Mouse (Mus musculus): ENCODE data around the gene Ifrd2.
A peak's percentile ranks its signal among the peaks of the same experiment; 100 is the strongest.

Gene Ifrd2

DNA sequence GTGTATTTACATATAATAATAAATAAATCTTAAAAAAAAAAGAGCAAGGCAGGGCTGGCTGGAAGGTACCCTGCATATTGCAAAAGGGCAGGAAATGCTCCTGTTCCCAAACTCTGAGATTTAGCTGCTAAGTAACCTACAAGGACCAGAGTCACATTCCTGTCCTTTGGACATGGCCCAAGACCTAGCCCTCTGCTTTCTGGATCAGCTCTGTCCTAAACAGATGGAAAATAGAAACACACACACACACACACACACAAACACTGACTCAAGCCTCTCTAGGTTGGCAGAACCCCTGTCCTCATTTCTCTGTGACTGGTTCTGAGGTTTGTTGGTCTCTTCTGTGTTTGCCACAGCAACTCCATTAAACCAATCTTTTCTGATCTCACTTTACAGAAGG lies 33.5 kb downstream of the Ifrd2 start:
- no peak for DNase-seq (ENCODE audit: low spot score in 2 of 2)

DNA sequence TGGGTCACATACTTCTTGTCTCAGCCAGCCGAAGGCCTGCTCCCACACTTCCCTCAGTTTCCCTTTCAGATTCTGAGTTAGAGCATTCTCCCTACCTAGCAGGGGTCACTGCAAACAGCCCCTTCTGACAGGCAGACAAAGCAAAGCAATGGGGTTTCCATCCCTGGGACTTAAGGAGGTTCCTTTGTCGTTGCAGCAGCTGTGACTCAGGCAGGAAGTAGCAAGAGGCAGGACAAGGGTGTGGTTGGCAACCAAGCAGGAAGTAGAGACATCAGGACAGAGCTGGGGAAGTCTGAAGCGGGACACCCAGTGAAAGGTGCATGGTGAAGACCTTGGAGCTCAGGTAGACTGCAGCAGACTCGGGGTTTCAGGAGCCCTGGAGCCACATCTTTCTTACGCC lies 37.1 kb downstream of the Ifrd2 start:
- no peak for DNase-seq (ENCODE audit: low spot score in 2 of 2)

DNA sequence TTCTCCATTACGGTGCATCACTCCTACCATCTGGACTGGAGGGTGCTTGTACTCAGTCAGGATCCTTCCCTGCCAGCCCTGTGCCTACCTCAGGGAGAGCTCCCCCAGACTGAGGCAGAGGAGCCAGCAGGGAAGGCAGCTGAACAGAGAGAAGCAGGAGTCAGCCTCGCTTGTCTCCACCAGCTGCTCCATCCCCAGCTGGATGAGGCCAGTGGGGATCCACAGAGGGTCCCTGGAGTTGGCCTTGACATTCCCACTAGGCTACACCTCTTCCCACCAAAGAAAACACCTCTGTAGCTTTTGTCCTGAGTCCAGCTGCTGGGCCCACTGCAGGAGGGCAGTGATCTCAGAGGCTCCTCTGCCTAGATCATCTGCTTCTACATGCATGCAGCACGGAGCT lies 37.5 kb downstream of the Ifrd2 start:
- DNase-seq (ENCODE audit: low spot score in 2 of 2) = no peak

DNA sequence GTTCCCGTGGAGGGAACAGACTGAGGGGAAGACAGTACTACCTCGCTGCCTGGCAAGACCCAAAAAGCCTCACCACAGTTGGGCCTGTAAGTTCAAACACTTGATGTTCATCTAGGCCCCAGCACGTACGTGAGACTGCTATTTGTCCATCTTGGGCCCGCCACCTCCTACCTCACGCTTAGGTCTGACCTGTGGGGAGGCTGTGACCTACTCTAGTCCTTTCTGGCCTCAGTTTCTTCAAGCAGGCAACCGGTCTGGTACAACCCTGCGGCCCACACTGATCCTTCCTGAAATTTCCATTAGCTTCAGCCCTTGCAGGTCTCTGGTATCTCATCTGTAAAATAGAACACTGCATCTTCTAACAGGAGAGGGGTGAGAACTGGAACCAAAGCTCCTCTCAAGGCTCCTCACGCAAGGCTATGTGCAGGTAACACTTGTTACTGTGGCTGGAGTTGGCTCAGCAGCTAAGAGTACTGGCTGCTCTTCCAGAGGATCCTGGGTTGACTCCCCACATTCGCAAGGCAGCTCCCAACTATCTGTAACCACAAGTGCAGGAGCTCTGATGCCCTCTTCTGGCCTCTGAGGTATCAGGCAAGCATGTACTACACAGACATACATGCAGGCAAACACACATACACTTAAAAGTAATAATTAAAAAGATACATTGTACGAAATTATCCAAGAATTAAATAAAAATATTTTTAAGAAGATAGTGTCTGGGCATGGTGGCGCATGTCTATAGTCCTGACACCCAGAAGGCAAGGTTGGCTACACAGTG lies 38.1 kb downstream of the Ifrd2 start:
- no peak for DNase-seq (ENCODE audit: low spot score in 2 of 2)

DNA sequence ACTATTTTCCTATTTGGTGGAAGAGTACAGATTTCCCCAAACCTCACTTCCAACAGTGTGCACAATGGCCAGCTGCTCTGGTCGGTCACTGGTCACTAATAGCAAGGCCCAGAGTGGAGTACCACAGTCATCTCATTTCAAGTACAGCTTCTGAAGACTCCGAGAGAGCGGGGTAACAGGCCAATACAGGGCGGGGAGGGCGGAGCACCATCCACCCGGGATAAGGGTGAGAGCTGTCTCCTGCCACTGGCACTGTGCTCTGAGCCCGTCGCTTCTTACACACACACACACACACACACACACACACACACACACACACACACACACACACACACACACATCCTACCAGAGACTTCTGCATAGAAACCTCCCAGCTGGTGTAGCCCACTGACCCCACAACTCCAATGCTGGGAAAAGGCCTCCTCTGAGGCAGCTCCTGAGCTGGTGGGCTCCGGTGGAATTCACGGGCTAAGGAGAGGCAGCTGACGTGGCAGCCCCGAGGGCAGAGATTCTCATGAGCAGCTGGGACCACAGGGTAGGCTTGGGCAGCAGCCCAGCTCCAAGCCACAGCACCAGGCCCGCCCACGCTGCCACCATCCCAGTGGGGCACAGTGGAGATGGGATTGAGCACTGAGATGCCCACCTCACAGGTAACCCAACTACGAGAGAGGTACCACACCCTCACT lies 38.9 kb downstream of the Ifrd2 start:
- DNase-seq (ENCODE audit: low spot score in 2 of 2) = no peak

DNA sequence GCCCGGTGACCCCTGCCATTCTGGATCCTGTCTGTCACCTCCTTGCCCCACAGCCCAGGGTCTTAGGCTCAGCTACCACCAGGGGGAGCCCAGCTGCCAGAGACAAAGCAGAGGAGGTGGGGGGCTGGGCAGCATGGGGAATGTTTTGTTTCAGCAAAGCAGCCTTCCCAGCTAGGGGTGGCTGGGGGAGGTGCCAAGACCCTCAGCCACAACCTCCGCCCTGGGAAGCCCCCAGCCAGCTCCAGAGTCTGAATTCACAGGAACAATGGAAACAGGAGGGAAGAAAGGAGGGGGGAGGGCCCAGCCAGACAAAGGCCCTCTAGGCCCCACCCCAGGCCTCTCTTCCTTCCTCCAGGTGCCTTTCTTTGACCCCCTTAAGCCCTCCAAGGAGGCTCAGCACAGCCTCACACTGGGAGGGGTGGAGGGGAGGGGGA lies 39.4 kb downstream of the Ifrd2 start:
- peak; percentile 78 to 90 for DNase-seq (ENCODE audit: low spot score in 2 of 2)

DNA sequence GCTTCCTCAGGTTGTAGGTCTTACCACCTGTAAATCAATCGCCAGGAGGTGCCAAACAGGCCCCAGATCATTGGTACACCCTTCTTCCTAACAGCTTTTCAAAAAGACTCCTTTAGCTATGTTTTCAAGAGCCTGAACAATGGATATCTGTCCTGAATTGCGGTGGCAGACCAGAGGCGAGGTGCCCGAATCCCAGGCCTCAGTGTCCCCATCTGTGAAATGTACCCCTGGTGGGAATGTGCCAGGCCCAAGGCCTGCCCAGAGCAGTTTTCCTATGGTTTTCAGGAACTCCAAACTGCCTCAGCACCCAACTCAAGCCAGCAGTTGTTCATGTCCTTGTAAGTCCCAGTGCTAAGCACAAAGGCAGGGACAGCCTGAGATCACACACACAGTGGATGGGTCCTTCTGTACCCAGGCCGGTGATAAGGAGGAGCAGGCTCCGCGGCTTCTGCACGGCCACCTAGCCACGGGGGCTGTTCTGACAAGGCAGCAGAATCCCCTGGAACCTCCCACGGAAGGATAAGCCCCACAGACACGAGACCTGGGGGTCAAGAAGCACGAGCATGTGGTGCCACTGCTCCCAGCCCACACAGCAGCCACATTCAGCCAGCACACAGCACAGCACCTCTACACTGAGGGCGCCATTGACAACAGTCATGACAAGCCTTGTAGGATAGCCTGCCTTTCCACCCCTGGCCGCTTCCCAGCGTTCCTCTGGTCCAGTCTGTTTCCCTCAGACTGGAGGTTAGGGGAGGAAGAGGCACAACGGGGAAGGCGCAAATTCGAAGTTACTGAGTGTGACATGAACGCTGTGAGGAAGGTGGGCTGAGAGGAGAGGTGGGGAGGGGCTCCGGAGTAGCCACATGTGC lies 40.2 kb downstream of the Ifrd2 start:
- no peak for DNase-seq (ENCODE audit: low spot score in 2 of 2)

DNA sequence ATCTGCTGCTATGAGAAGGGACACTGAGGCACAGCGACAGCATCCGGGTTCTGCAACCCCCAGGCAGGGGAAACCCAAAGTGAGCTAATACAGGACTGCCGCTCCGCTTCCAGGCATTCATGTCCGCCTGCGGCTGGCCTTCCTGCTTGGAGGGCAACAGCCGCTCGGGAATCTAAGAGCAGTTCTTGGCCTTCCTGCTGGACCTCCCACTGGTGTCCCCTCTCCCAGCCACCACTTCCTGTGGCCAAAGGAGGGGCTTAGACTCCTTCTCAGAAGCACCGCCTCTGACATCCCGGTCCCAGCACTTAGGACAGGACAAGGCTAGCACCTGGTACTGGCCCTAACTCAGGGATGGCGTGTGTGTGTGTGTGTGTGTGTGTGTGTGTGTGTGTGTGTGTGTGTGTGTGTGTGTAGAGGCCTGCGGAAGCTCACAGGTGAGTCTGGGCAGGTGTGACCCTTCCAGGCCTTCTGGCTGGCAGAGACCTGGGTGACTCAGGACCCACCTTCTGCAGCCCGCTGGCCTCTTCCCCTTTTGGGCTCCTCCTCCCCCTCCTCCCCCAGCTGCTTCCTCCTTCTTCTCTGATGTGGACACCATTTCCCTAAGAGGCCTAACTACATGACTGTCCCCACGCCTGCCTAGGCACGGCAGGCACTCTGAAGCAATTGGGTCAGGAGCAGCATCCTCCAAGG lies 41.4 kb downstream of the Ifrd2 start:
- no peak for DNase-seq (ENCODE audit: low spot score in 2 of 2)

DNA sequence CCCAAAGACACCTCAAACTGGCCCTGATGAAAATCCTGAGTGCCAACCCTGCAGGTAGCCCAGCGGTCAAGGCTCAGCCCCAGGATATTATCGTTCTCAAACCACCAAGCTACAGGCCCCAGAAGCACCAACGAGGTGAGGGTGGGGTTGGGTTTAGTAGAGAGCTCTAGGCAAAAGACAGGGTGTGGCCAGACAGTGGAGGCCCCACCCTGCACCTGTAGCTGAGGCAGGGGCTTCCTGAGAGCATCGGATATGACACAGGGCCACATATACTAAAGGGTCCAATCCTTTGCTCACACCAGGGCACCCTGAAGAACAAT lies 41.9 kb downstream of the Ifrd2 start:
- no peak for DNase-seq (ENCODE audit: low spot score in 2 of 2)

DNA sequence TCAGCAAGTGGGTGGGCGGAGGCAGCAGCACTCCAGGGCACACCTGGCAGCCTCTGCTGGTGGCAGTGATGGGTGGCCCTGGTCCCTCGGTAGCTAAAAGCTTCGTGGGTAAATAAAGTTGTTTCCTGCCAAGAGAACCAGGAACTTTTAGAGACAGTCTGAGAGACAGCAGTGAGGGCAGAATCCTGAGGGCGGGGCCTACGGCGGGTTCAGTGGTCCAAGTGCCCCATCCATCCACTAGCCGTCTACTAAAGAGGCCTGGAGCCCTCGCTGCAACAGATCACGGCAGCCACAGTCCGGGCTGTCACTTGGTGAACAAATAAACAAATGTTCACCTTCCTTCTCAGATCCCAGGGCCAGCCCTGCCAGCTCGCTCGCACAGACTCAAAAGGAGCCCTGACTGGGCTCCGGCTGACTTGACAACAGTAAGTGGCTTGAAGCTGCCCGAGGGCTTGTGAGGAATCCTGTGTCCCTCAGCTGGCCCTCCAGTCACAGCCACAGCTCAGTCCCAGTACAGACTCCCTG lies 42.5 kb downstream of the Ifrd2 start:
- no peak for DNase-seq (ENCODE audit: low spot score in 2 of 2)

DNA sequence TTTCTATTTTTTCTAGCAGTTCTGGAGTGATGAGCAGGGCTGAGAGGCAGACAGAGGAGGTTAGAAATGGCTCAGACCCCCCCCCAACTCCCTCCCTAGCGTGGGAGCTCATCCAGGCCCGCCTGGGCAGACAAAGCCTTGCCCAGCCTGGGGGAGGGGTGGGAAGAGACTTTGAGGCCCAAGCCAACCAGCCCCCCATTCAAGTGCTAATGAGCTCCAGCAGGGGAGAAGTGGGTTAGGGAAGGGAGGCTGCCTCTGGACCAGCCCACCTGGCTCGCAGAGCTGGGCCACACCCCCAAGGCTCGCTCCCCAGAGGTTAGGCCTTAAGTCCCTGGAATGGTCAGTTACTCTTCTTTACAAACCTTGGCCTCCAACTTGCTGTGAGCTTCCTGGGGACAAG lies 43.1 kb downstream of the Ifrd2 start:
- DNase-seq (ENCODE audit: low spot score in 2 of 2) = peak in 1 of 2 experiments; percentile 64

DNA sequence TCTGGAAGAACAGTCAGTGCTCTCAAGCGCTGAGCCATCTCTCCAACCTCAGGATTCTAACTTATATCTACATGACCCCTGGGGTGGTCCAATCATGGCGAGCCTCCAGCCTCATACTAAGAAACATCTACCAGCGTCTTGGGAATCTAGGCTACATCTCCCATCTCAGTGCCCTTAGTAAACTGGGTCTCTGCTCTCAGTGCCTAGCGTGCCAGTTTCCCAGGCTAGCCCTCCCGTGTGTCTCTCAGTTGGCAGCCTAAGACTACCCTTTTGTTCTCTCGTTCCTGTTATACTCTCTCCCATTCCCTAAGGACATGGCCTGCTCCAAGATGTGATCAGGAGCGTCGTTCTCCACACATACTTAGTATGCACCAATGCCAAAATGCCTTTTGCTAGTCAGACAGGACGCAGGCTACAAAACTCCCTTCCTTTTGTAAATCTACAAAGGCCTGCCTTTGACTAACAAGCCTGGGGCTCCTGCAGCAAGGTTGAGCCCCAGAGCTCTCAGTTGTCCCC lies 43.9 kb downstream of the Ifrd2 start:
- DNase-seq (ENCODE audit: low spot score in 2 of 2) = no peak

DNA sequence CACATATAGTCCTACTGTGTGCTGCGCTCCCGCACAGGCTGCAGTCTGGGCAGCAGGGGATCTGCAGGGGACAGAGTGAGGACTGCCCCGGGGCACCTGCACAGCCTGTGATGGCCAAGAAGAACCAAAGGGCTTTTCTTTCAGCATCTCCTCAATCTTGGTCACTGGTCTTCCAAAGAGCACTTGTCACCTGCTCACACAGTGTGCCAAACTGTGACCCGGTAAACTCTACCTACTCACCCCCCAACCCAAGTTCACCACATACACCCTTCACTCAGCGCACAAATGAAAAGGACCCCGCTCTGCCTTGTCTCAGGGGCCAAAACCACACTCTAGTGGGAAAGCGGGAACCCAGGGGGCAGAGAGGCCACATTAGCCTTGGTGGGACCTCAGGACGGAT lies 44.4 kb downstream of the Ifrd2 start:
- DNase-seq (ENCODE audit: low spot score in 2 of 2) = no peak

DNA sequence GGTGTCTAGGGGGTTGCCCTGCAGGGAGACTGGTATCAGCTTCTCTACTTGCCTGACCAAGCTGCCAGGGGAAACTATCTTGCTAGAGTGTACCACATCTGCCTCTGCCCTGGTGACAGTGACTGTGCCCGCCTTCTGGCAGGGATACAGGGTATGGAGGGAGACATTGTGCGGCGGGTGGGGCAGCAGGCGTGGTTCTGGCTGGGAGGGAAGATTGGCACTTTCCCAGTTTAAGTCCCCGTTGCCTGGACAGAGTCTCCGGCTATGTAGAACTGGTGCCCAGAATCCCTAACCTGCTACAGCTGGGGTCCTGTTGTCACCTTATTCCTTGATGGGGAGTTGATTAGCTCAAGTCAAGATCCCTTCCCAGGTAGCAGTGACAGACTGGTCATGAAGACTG lies 45.0 kb downstream of the Ifrd2 start:
- DNase-seq (ENCODE audit: low spot score in 2 of 2) = peak in 1 of 2 experiments; percentile 50

DNA sequence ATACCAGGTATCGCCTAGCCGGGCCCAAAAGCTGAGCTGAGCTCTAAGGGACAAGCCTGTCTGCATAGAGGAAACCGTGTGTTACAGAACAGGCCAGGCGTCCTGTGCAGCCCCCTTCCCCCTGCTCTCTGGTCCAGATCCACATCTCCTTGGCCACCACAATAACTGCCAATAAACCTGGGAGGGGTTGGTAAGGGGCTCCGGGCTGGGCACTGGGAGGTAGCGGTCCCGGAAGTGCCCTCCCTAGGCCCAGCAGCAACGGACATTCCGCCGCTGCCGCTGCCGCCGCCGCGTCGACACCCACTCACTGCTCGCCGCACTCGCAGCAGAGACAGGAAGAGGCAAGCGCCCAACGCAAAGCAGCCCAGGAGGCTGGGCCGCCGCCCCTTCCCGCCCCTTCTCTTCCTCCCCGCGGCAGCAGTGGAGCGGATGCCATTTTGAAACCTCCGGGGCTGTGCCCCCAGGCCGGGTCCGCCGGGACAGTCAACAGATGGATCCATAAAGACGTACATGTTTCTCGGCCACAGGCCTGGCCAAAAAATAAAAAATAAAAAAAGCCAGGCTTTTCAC lies 45.7 kb downstream of the Ifrd2 start:
- peak; percentile 51 to 59 for DNase-seq (ENCODE audit: low spot score in 2 of 2)

DNA sequence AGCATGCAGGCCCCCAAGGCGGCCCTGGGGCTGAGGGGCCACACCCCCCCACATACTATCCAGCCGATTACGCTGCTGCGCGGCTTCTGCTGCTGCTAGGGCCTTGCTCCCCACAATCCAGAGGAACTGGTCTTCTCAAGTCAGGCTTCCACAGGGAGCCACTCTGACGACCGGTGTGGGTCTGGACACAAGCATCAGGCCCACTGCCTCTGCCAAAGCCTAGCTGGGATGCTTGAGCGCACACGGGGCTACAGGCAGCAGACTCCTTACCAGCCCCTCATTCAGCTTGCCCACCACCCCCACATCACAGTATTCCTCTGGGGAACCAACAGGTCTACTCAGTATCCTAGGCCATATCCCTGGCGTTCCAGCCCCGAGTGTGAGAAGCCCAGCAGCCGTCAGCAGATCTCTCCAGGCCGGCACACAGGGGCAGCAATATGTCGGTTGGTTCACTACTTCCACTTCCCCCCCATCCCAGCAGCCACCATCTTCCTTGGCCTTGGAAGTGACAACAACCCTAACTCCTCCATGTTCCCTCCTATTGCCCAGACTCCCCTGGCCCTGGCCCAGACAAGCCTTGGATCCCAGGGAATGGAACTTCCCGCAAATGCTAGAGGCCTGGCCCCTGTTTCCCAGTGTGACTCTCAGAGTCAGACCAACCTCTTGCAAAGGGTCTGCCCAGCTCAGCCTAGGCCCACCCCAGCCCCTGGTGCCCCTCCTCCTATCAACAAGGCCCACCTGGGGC lies 46.4 kb downstream of the Ifrd2 start:
- peak in 1 of 2 experiments; percentile 43 for DNase-seq (ENCODE audit: low spot score in 2 of 2)

DNA sequence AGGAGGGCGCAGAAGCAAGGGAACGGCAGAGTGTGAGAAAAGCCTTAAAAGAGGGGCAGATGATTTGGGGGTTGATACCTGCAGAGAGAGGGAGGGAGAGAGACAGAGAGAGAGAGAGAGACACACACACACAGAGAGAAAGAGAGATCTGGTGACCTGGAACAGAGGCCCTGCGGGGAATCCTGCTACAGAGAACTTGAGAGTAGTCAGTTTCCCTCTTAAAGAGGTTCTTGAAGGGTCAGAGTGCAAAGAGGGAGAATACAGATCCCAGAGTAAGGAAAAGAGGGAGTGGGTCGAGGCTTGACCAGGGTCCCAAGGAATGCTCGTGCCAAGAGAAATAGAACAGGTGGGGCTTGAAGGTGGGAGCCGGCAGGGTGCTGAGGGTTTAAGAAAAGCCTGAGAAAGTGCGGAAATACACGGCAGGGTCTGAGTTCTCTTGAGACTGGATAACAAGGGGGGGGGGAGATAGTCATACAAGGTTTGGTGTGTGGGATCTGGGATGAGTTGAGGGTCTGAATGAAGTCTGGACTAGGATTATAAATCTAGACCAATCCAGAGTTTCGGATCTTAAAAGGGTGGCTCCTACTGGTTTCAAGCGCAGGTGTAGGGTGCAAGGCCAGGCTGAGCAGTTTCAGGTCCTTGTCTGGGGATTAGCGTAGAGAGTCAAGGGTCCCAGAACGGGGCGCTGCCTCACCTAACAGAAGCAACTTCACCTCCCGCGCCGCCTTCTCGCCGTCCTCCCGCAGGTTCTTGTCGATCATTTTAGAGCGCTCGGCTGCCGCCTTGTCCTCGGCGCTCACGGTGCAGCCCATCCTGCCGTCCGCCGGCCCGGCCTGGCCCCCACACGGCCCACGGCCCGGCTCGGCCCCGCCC lies 47.2 kb downstream of the Ifrd2 start:
- DNase-seq (ENCODE audit: low spot score in 2 of 2) = no peak

DNA sequence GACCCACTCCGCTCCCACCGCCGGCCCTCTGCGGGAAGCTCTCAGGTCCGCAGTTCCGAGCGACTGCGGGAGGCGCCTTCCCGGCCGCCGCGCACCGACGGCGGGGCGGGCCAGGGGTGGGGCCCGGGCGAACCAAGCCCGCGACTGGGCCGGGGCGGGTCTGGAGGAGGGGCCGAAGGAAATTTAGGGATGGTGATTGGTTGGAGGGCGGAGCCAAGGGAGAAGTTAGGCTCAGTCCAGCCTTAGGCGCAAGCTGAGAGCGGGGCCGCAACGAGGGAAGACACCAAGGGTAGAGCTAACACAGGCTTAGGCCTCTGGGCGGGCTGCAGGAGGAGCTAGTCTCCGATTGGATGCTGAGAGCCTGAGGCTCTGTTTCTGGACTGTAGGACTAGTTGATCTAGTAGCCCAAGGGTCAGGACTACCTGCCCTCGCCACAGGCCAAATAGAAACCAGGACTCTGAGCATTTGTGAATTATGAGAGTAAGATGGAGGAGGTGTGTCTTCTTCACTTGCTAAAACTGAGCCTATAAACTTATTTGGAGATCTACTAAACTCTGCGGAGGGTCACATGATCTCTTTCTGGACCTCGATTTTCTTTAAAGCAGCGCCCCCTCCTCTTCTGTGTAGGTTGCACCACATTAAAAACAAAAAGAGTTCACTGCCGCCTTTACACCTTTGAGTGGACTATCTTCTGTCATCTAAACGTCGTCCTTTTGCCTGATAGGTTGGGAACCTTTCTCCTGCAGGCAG lies 48.0 kb downstream of the Ifrd2 start, which contains the start of gene Gnai2:
Gnai2 (minus strand) TSS at position 89 of the 750 bp plus-strand sequence.
- peak; percentile 73 to 88 for DNase-seq (ENCODE audit: low spot score in 2 of 2)

DNA sequence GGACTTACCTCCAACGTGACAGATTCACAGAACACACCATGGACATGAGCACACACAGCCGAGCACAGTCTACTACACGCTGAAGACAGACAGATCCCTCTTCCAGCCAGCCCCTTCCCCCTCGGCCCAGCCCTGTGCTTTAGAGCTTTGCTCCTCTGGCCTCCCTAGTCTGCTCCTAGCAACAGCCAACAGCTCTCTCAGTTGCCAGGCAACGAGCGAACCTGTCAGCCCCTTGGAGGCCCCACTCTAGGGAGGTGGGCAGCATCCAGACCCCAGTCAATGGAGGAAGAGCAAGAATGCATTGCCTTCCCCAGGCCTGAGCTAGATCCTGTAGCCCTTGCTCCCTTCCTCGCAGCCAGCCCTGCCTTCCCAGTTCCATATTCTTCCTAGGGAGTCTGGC lies 49.6 kb downstream of the Ifrd2 start:
- peak in 1 of 2 experiments; percentile 46 for DNase-seq (ENCODE audit: low spot score in 2 of 2)
